Mouse (Mus musculus): Measurements from ENCODE around the gene Gm3776.
"Not testable (repeated sequence)": the region's sequence is repeated elsewhere in the genome, so short reads cannot be mapped to it uniquely, and the experiment has no call there.

Gm3776 gene

DNA sequence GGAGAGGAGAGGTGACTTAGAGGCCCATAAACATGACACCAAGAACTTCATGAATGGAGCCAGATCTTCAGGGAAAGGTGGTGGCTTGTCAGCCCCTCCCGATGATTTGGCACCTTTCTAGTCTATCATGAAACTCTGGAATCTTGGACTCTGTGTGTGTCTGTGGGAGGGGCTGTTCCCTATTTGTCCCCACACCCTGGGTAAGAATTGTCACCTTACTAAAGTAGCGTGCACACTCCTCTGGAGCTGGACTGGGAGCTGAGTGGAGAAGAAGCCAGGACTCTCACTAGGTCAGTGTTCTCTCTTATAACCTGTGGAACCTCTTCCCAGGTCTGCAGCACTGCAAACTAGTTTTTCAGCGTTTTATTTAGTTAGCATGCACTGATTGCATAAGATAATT lies at the start of gene Gm3776:
TSS of gene Gm3776 (plus strand) at position 216 of the 400 bp plus-strand sequence.
- DNase-seq: not testable (repeated sequence)

- no peak for DNase-seq
Measured at GRCm38 (mm10) chr9:78208956-78209355, 48.0 kb upstream of the Gm3776 start.

DNA sequence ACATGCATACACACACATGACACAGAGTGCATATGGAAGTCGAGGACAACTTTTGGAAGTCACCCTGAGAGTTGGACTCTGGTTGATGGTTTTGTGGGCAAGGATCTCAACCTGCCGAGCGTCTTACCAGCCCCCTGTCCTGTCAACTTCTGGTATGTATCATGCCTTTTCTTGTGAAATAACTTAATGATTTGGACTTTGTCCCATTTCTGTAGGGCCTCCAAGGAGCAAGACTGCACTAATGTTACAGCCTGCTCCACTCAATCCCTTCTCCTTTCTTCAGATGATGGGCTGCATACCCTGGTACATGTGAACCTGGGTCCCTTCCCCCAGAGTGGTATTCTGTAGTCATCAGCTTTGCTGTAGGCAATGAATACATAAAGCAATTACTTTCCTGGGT lies 46.9 kb upstream of the Gm3776 start:
- no peak for DNase-seq

GRCm38 (mm10) chr9:78210821-78211220 lies 46.1 kb upstream of the Gm3776 start:
- DNase-seq: no peak

- no peak for DNase-seq
Measured at GRCm38 (mm10) chr9:78211521-78211920, 45.4 kb upstream of the Gm3776 start.

- no peak for DNase-seq
Measured at GRCm38 (mm10) chr9:78212341-78213049, 44.4 kb upstream of the Gm3776 start.

GRCm38 (mm10) chr9:78217074-78217473 lies 39.9 kb upstream of the Gm3776 start:
- DNase-seq: no peak

DNA sequence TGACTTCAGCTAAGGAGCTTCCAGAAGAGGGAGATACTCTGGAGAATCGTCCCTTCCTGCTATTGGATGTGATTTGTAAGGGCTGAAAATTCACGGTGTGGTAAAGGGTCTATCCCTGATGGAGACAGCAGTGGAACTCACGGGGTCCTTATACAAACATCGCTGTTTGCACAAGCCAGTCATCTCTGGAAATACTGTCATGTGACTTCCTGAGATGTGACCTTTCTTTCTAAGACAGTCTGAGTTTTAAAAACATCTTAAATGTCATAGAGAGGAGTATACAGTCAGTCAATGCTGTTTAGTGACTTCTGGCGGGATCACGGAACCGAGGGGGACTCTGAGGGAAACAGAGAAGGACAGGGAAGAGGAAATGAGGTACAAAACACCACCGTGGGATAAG lies 34.3 kb upstream of the Gm3776 start:
- DNase-seq: no peak

DNA sequence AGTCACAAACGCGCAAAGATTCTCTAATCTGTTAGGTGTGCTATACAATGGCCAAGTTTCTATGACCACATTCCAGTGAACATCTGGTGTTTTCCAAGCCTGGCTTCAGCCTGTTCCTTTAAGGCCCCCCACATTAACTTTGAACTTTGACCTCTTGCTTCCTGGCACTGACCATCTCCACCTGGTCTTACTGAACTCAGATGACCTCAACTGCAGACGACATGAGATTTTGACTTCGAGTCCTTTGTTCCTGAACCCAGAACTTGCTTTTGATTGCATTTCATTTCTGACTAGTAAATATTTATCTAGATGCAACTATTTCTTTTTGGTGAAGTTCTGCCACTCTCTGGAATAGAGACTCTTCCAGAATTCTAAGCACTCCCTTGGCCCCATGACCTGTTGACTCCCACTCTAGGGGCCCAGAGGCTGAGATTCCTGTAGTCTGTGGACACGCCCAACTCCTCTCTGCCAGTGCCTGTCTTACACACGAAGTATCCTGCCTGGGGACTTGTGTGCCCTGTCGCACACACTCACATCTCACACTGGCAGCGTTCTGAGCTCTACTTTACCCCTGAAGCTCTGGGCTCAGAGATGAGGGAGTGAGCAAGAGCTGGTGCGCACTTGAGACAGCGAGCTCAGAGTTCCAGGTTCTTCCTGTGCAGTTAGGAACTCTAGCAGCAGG lies 33.6 kb upstream of the Gm3776 start:
- no peak for DNase-seq

DNA sequence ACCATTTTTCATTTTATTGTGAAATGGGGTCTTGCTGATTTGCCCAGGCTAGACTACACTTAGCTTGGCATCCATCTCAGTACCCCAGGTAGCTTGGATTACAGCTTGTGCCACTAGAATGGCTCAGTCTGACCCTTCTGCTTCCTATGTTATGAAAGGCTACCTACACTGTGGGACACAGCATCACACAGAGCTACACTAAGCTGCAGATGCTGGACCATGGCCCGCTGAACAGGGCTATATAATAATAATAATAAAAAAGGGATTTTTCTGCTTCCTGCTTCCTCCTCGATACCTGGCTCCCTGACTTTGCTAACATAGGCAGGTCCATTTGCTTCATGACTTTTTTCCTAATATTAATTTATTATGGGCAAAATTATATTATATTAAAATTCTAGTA lies 32.5 kb upstream of the Gm3776 start:
- no peak for DNase-seq

- no peak for DNase-seq
Measured at GRCm38 (mm10) chr9:78225304-78225703, 31.6 kb upstream of the Gm3776 start.

DNA sequence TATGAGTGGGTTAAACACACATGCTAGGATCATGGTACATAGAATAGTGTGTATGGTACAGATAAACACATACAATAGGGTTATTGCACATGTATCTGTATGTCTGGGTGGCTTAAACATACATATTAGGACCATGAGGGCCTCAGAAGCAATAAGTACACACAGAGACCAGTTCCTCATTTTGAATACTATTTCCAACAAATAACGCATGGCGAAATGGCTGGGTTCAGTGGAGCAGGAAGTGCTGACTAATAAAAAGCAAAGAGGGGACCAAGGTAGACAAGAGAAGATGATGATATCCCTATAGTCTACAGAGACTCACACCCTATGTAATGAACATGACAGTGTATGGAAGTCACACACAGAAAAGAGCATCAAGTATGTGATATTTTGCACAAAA lies 28.8 kb upstream of the Gm3776 start:
- DNase-seq: no peak

- not testable (repeated sequence) for DNase-seq
Measured at GRCm38 (mm10) chr9:78229658-78230057, 27.3 kb upstream of the Gm3776 start.

DNA sequence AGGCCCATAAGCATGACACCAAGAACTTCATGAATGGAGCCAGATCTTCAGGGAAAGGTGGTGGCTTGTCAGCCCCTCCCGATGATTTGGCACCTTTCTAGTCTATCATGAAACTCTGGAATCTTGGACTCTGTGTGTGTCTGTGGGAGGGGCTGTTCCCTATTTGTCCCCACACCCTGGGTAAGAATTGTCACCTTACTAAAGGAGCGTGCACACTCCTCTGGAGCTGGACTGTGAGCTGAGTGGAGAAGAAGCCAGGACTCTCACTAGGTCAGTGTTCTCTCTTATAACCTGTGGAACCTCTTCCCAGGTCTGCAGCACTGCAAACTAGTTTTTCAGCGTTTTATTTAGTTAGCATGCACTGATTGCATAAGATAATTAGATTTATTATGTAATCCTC lies 26.5 kb upstream of the Gm3776 start, which contains the start of gene Gsta1:
TSS of gene Gsta1 (plus strand) at position 196 of the 400 bp plus-strand sequence.
- DNase-seq: not testable (repeated sequence)

DNA sequence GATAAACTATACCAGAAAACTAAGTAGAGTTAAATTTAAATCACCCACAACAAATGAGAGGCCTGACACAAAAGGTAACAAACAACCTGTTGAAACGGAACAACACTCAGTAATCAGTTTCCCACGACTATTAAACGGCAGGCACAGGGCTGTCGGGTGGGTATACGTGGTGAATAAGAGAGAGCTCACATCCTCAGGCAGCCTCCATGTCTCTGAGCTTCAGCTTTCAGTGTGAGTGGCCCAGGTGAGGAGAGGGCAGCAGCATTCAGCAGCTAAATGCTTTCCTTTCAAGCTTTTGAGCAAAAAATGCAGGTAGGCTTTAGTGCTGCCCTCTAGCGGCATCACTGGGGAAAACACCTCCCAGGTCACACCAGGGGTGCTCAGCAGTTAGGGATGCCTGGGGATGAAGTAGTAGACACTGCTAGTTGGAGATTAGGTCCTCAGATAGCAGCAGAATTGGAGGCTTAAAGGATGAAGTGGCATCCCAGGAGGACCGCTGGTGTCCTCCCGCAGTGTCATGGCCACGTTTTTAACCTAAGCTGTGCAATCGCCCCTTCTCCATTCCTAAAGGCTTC lies 23.7 kb upstream of the Gm3776 start:
- not testable (repeated sequence) for DNase-seq

- DNase-seq: peak in 1 of 2 experiments; percentile 2
Measured at GRCm38 (mm10) chr9:78255683-78256470, 1.1 kb upstream of the Gm3776 start.

DNA sequence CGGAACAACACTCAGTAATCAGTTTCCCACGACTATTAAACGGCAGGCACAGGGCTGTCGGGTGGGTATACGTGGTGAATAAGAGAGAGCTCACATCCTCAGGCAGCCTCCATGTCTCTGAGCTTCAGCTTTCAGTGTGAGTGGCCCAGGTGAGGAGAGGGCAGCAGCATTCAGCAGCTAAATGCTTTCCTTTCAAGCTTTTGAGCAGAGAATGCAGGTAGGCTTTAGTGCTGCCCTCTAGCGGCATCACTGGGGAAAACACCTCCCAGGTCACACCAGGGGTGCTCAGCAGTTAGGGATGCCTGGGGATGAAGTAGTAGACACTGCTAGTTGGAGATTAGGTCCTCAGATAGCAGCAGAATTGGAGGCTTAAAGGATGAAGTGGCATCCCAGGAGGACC lies 2.8 kb downstream of the Gm3776 start:
- DNase-seq: peak; percentile 26 to 36

DNA sequence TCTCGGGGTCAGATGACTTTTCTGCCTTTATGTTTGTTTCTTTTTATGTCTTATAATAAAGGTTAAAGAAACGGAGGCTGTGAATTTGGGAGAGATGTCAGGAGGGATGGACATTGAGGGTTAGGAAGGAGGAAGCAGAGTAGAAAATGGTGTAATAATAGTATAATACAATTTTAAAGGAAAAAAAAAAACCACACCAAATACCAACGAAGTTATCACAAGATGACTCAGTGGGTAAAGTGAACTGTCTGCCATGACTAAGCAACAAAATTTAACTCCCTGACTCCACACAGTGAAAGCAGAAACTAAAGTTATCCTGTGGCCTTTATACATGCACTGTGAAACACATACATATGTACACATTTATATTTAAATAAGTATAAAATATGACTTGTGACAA lies 14.0 kb downstream of the Gm3776 start:
- DNase-seq: not testable (repeated sequence)

GRCm38 (mm10) chr9:78282002-78282711 lies 25.2 kb downstream of the Gm3776 start:
- DNase-seq: not testable (repeated sequence)

DNA sequence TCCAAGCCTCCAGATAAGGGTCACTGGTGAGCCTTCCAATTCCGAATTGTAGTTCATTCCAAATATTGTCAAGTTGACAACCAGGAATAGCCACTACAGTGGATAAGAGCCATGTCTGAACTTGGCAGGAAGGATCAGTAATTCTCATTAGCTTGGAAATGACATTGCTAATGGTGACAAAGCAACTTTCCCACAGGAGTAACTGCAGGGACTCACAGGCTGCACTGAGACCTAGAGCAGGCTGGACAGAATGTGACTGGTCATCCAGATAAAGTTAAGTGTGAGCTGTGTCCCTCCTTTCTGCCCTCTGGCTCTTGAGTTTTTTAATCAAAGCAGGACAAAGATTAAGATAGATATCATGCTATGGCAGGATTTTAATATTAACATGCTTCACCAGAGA lies 32.1 kb downstream of the Gm3776 start:
- DNase-seq: not testable (repeated sequence)

DNA sequence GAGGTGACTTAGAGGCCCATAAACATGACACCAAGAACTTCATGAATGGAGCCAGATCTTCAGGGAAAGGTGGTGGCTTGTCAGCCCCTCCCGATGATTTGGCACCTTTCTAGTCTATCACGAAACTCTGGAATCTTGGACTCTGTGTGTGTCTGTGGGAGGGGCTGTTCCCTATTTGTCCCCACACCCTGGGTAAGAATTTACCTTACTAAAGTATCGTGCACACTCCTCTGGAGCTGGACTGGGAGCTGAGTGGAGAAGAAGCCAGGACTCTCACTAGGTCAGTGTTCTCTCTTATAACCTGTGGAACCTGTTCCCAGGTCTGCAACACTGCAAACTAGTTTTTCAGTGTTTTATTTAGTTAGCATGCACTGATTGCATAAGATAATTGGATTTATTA lies 32.8 kb downstream of the Gm3776 start, which contains the start of gene Gm10639:
TSS of gene Gm10639 (plus strand) at position 201 of the 400 bp plus-strand sequence.
- DNase-seq: not testable (repeated sequence)

DNA sequence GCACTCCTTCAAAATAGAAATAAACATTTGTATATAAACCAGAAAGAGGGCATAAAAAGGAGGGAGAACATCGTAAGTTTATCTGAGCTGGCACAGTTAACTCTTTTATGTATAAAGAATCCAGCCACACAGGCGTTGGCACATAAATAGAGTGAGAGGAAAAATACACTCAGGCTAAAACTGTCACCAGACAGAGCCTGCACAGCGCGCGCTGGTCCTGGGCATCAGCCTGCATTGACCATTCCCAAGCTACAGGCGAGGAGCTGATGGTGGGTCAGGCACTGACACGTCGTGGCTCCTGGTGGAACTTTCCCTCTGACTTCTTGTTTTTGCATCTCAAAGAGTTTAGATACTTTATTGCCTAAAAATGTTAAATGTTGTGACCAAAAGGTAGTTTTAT lies 35.5 kb downstream of the Gm3776 start:
- not testable (repeated sequence) for DNase-seq
